Mouse (Mus musculus) olfactory bulb, adult 2 months (tissue): ENCODE data around the gene Atg4a. TPM values are rescaled to one million over a fixed set of nuclear protein-coding genes. Genes with fewer than 3 reads are reported as not detected.

ENCODE experiments used
- H3K27ac ChIP-seq: fragments of 200-500 bp; 2 replicates; pipeline ENCODE4 v1.5.1; 2012; ENCODE audit warnings: low read depth, low read length; ENCODE audit not compliant: insufficient read depth
- H3K4me1 ChIP-seq: fragments of 200-500 bp; 2 replicates; pipeline ENCODE4 v1.6.1; 2012; ENCODE audit warnings: low read length; ENCODE audit not compliant: control insufficient read depth, insufficient read depth
- H3K4me3 ChIP-seq: fragments of 200-500 bp; 2 replicates; pipeline ENCODE4 v1.5.1; 2012; ENCODE audit warnings: mild to moderate bottlenecking, low read depth, low read length, moderate library complexity; ENCODE audit not compliant: insufficient read depth
- CTCF ChIP-seq: fragments of 200-500 bp; IDR thresholded peaks from 2 replicates; pipeline ENCODE4 v1.5.1; 2012; ENCODE audit warnings: low read depth, mild to moderate bottlenecking, low read length, moderate library complexity; ENCODE audit not compliant: insufficient read depth
- POLR2A ChIP-seq: fragments of 200-500 bp; IDR thresholded peaks from 2 replicates; pipeline ENCODE4 v1.6.1; 2012; ENCODE audit warnings: mild to moderate bottlenecking, low read depth, low read length, moderate library complexity; ENCODE audit not compliant: insufficient read depth
- WGBS: fragments of 180-500 bp; shearing (Covaris S2); methylation state at CpG from one replicate; pipeline ENCODE4 v1.1.7; 2018; 5-methylcytosine and 5-hydroxymethylcytosine counted together
- polyA plus RNA-seq: library from polyadenylated mRNA; stranded (reverse); fragments of >200 nt; gene quantifications from 2 replicates; pipeline ENCODE4 v1.2.4, GENCODE M21; 2012; ENCODE audit warnings: low replicate concordance; ENCODE audit not compliant: missing spikeins, insufficient read depth, insufficient read length

The Atg4a gene
- not detected in 2 replicates for polyA plus RNA-seq

GRCm38 (mm10) chrX:140956272-140956940 lies at the start of gene Atg4a, which contains the start of gene Psmd10:
Gene Atg4a (plus strand): TSS chrX:140956907.
Gene Psmd10 (minus strand): TSS chrX:140956728.
- H3K27ac ChIP-seq, result no peak within 1 kb of the TSS; the same call in 1 of the 2 replicates
- H3K4me1 ChIP-seq, result no peaks in the 10 kb centered on the region
- no peak for TF ChIP-seq CTCF
- no peak for TF ChIP-seq POLR2A
- WGBS, result 15% methylated on average over 23 of the region's 23 CpGs
- H3K4me3 ChIP-seq, result peak within 1 kb of the TSS; percentile 73

- Histone ChIP-seq H3K4me3 (no peak within 1 kb of the TSS), H3K4me1 (no peaks in the 10 kb centered on the region), H3K27ac (no peak within 1 kb of the TSS)
- no peak for TF ChIP-seq CTCF
- TF ChIP-seq POLR2A, result no peak
- WGBS, result 67% methylated on average over 7 of the region's 7 CpGs
These were observed 49.3 kb upstream of the Atg4a start, which contains the start of gene Vsig1 for GRCm38 (mm10) chrX:140907360-140907759. Gene Vsig1 (plus strand): TSS chrX:140907608.

DNA sequence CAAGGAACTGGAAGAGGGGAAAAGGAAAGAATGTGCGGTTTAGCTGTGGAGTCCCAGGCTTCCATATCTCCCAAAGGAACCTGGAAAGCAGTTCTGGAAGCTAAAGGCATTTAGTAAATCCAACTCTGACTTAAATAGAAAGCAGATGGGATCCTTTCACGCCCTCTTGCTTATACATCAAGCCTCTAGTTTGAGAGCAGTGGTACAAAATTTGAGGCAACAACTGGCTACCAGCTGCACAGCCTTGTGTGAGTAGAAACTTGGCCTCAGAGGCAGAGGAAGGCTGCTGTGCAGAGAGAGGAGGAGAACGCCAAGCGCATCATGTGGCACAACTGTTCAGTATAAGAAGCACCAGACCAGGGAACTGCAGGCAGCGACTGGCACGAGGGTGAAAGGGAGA lies 35.4 kb upstream of the Atg4a start:
- Histone ChIP-seq H3K4me1 (no peaks in the 10 kb centered on the region), H3K27ac (no peak overlapping the region), H3K4me3 (no peak overlapping the region)
- 60% methylated on average over 6 of the region's 6 CpGs for WGBS
- TF ChIP-seq CTCF (no peak), POLR2A (no peak)

DNA sequence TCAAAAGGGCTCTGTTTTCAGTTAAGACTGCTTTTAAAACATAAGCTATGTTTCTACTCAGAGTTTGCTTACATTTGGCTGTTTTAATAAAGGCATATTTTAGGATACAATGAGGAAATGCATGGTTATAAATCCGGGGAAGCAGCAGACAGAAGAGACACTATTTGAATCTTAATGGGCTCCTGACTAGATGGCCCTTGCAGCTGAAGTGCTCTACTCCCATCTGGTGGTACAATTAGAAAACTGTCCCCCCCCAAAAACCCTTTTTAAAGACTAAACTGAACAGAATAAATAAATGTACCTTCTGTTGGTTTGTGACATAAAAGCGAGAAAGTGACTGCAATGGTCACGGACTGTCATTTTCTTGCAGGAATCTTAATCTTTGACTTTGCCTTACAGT lies 24.6 kb upstream of the Atg4a start:
- Histone ChIP-seq H3K4me1 (no peaks in the 10 kb centered on the region), H3K4me3 (no peak overlapping the region), H3K27ac (no peak overlapping the region)
- no peak for TF ChIP-seq POLR2A
- TF ChIP-seq CTCF, result no peak
- WGBS, result 59% methylated on average over 3 of the region's 3 CpGs

DNA sequence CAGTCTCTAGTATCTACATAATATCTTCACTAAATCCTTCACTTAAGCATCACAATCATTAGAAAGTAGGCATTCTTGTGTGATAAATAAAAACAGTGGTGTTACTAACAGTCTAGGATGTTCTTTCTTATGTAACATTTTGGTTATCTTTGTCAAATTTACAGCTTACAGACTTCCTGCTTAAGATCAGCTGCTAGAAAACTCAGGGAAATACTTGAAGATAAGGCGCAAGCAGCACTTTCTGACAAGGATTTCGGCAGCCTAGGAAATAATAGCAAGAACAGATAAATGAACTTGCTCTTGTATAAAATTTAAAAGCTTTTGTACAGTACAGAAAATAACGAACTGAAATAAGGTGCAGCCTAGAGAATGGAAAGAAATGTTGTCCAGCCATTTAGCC lies 23.4 kb upstream of the Atg4a start:
- no peaks in the 10 kb centered on the region for H3K4me1 ChIP-seq
- no peak overlapping the region for H3K27ac ChIP-seq
- no peak overlapping the region for H3K4me3 ChIP-seq
- WGBS, result 69% methylated on average over 3 of the region's 3 CpGs
- TF ChIP-seq CTCF, result no peak
- TF ChIP-seq POLR2A, result no peak

DNA sequence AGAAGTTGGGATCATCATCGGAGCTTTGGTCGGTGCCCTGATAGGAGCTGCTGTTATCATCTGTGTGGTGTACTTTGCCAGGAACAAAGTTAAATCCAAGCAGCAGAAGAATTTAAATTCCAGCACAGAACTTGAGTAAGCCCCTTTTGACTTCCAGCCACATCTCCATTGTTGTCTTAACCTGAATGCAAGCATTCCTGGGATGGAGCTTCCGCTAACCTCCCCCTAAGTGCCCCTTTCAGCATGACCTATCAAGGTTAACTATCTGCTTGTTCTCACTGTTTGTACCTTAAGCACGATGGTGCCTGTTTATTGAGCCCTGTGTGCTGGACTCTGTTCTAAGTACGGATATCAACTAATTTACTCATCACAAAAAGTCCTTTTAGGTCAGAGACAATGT lies 20.4 kb upstream of the Atg4a start:
- Histone ChIP-seq H3K4me3 (no peak overlapping the region), H3K4me1 (no peaks in the 10 kb centered on the region), H3K27ac (no peak overlapping the region)
- TF ChIP-seq CTCF (no peak), POLR2A (no peak)
- 83% methylated on average over 5 of the region's 5 CpGs for WGBS

- TF ChIP-seq POLR2A (no peak), CTCF (no peak)
- Histone ChIP-seq H3K27ac (no peak overlapping the region), H3K4me3 (no peak overlapping the region), H3K4me1 (no peaks in the 10 kb centered on the region)
- WGBS, result 93% methylated on average over 4 of the region's 4 CpGs
These were observed 3.1 kb upstream of the Atg4a start for GRCm38 (mm10) chrX:140953618-140954017.

- H3K4me1 ChIP-seq, result no peaks in the 10 kb centered on the region
- H3K4me3 ChIP-seq, result peak overlapping the region; percentile 73
- 12% methylated on average over 5 of the region's 5 CpGs for WGBS
- no peak overlapping the region; the same call in 1 of the 2 replicates for H3K27ac ChIP-seq
- no peak for TF ChIP-seq CTCF
- TF ChIP-seq POLR2A, result no peak
These were observed 252 bp downstream of the Atg4a start for GRCm38 (mm10) chrX:140956959-140957358.

DNA sequence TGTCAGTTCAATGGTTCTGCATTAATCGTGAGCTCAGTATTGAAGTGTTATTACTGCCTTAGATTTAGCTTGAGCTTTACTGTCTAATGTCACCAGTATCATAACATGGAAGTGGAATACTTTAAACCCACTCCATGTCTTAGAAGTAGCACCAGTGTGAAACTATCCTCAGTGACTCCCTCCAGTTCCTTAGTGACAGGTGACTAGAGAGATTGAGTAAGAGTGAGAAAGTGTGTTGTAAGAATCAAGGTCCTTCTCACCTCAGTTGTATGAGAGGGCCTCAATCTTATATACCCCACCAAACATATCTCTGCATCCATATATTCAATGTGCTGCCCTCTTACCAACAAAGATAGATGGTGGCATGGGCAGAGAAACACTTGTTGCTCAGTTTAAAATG lies 22.2 kb downstream of the Atg4a start:
- no peak overlapping the region for H3K4me3 ChIP-seq
- no peak overlapping the region for H3K27ac ChIP-seq
- TF ChIP-seq POLR2A (no peak), CTCF (no peak)
- H3K4me1 ChIP-seq, result peaks cover 3% of the 10 kb centered on the region; the same call in 1 of the 2 replicates
- 94% methylated on average over 1 of the region's 1 CpGs for WGBS

- no peak for TF ChIP-seq POLR2A
- TF ChIP-seq CTCF, result no peak
- Histone ChIP-seq H3K4me3 (no peak overlapping the region), H3K4me1 (peaks cover 3% of the 10 kb centered on the region; the same call in 1 of the 2 replicates), H3K27ac (no peak overlapping the region)
- 50% methylated on average over 2 of the region's 2 CpGs for WGBS
These were observed 22.8 kb downstream of the Atg4a start for GRCm38 (mm10) chrX:140979546-140979945.
